Mouse (Mus musculus): ENCODE data around the gene Ccdc84. TPM values are rescaled to one million over a fixed set of nuclear protein-coding genes. Genes with fewer than 3 reads are reported as not detected.
"Not testable (repeated sequence)": the region's sequence is repeated elsewhere in the genome, so short reads cannot be mapped to it uniquely, and the experiment has no call there.

The Ccdc84 gene
- polyA plus RNA-seq, 1 experiment = 30.9 TPM

DNA sequence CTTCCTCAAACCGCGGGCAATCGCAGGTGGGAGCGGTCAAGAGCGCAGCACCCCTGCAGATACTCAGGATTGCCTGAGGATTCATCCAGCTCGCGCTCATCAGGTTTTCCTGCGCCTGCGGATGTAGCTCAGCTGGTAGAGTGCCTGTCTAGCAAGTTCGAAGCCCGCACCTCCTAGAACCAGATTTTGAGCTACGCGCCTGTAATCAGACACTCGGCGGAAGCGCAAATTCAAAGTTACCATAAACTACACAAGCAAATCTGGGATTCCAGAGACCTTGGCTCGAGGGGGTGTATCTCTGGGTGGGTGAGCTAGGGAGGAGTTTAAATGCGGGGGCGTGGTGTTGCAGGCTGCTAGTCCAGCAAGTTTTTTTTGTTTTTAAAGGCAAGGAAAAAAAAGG, 22.6 kb upstream of the Ccdc84 start, which contains the start of gene Foxr1:
Gene Foxr1, minus strand, starts transcription at position 176 of the 400 bp plus-strand sequence.
- Histone ChIP-seq H3K4me1 (replicated peaks; ENCODE audit: control insufficient read depth, insufficient read depth, low read length) (no peaks in the 10 kb centered on the region; the same call in 1 of the 2 replicates), H3K27ac (ENCODE audit: control insufficient read depth, insufficient read depth, low read length) (no peak within 1 kb of the TSS), H3K4me3 (ENCODE audit: control insufficient read depth, insufficient read depth, low read length) (no peak within 1 kb of the TSS), H3K27me3 (ENCODE audit: control insufficient read depth, insufficient read depth, low read length) (no peaks in the 10 kb centered on the region), H3K36me3 (ENCODE audit: control insufficient read depth, insufficient read depth, low read length) (no peaks in the 10 kb centered on the region)
- WGBS = 94% methylated on average over 19 of the region's 19 CpGs
- no peak for DNase-seq
- TF ChIP-seq CTCF (IDR thresholded peaks at IDR 0.05; ENCODE audit: borderline replicate concordance, control insufficient read depth, extremely low read depth, insufficient read depth, low read length, poor library complexity) = no peak

DNA sequence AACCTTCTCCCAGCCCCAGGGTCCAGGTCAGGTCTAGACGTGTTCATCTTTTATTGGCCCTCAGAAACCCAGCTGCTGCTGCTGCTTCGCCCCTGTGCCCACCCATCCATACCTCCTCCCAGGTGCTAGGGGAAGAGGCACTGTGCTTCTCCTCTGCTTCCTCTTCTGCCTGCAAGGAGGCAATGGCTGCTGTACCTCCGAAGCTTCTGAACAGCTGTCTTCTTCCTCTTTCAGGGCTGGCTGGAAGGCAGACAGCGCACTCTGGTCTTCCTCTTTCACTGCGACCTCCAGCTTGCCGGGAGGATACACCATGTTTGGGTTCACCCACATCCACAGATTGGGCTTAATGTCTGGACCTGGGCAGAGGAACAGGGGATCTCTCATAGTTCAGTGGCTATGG, 17.4 kb upstream of the Ccdc84 start:
- 14% methylated on average over 6 of the region's 6 CpGs for WGBS

DNA sequence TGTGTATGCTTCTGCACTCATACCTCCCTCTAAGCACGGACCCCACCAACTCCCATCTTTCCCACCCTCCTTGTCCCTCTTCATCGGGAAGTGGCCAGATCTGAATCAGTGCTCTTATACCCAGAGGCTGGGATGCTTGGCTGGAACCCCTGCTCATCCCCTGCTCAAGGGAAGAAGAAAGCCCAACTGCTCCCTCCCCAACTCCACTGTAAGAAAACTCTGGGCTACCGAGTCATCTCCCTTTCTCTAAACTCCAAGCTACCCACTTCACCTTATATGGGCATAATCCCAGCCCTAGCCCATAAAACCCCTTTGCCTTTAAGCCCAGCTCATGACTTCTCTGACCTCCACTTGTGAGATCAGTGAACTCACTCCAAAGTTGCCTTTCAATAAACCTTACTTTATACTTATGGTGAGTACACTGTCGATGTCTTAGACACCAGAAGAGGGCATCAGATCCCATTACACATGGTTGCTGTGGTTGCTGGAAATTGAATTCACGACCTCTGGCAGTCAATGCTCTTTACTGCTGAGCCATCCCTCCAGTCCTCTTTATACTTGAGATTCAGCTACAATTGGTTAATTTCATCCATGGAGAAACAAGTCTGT, 14.3 kb upstream of the Ccdc84 start:
- no peak overlapping the region for H3K4me3 ChIP-seq (ENCODE audit: control insufficient read depth, insufficient read depth, low read length)
- no peaks in the 10 kb centered on the region for H3K27me3 ChIP-seq (ENCODE audit: control insufficient read depth, insufficient read depth, low read length)
- TF ChIP-seq POLR2A (IDR thresholded peaks at IDR 0.05; ENCODE audit: control insufficient read depth, extremely low read depth, insufficient read depth, low read length, poor library complexity) = no peak
- TF ChIP-seq CTCF (IDR thresholded peaks at IDR 0.05; ENCODE audit: borderline replicate concordance, control insufficient read depth, extremely low read depth, insufficient read depth, low read length, poor library complexity) = no peak
- DNase-seq = no peak
- no peak overlapping the region for H3K27ac ChIP-seq (ENCODE audit: control insufficient read depth, insufficient read depth, low read length)
- H3K4me1 ChIP-seq (replicated peaks; ENCODE audit: control insufficient read depth, insufficient read depth, low read length) = no peaks in the 10 kb centered on the region; the same call in 1 of the 2 replicates
- 51% methylated on average over 5 of the region's 5 CpGs for WGBS
- no peaks in the 10 kb centered on the region for H3K36me3 ChIP-seq (ENCODE audit: control insufficient read depth, insufficient read depth, low read length)

More for the DNA sequence above, 17.4 kb upstream of the Ccdc84 start:
- Histone ChIP-seq H3K4me1 (replicated peaks; ENCODE audit: control insufficient read depth, insufficient read depth, low read length) (no peaks in the 10 kb centered on the region; the same call in 1 of the 2 replicates), H3K36me3 (ENCODE audit: control insufficient read depth, insufficient read depth, low read length) (no peaks in the 10 kb centered on the region), H3K27me3 (ENCODE audit: control insufficient read depth, insufficient read depth, low read length) (no peaks in the 10 kb centered on the region), H3K27ac (ENCODE audit: control insufficient read depth, insufficient read depth, low read length) (no peak overlapping the region), H3K4me3 (ENCODE audit: control insufficient read depth, insufficient read depth, low read length) (no peak overlapping the region)
- no peak for TF ChIP-seq POLR2A (IDR thresholded peaks at IDR 0.05; ENCODE audit: control insufficient read depth, extremely low read depth, insufficient read depth, low read length, poor library complexity)
- TF ChIP-seq CTCF (IDR thresholded peaks at IDR 0.05; ENCODE audit: borderline replicate concordance, control insufficient read depth, extremely low read depth, insufficient read depth, low read length, poor library complexity) = no peak
- DNase-seq = no peak

DNA sequence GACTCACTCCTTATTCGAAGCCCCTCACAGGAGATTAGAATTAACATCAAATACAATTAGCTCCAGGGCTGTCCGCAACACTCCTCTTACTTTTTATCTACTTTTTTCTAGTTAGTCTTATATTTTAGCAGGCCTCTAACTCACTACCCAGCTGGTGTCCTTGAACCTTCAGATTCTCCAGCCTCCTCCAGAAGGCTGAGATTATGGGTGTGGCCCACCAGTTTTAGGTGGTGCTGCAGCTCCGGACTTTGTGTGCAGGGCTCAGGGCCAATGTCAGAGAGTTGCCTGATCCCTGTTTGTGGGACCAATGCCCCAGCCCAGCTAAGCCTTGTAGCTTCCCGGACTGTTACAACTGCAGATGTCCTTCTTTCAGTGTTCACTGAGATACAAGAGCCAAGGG, 5.2 kb upstream of the Ccdc84 start:
- H3K4me3 ChIP-seq (ENCODE audit: control insufficient read depth, insufficient read depth, low read length) = no peak overlapping the region
- DNase-seq = no peak
- no peak overlapping the region for H3K27ac ChIP-seq (ENCODE audit: control insufficient read depth, insufficient read depth, low read length)
- TF ChIP-seq POLR2A (IDR thresholded peaks at IDR 0.05; ENCODE audit: control insufficient read depth, extremely low read depth, insufficient read depth, low read length, poor library complexity) = no peak
- no peak for TF ChIP-seq CTCF (IDR thresholded peaks at IDR 0.05; ENCODE audit: borderline replicate concordance, control insufficient read depth, extremely low read depth, insufficient read depth, low read length, poor library complexity)
- H3K4me1 ChIP-seq (replicated peaks; ENCODE audit: control insufficient read depth, insufficient read depth, low read length) = no peaks in the 10 kb centered on the region
- no peaks in the 10 kb centered on the region for H3K36me3 ChIP-seq (ENCODE audit: control insufficient read depth, insufficient read depth, low read length)
- WGBS = 83% methylated on average over 4 of the region's 4 CpGs
- H3K27me3 ChIP-seq (ENCODE audit: control insufficient read depth, insufficient read depth, low read length) = no peaks in the 10 kb centered on the region

GRCm38 (mm10) chr9:44420280-44420898, 2.0 kb upstream of the Ccdc84 start:
- Histone ChIP-seq H3K4me1 (replicated peaks; ENCODE audit: control insufficient read depth, insufficient read depth, low read length) (peaks cover 6% of the 10 kb centered on the region), H3K4me3 (ENCODE audit: control insufficient read depth, insufficient read depth, low read length) (no peak overlapping the region), H3K36me3 (ENCODE audit: control insufficient read depth, insufficient read depth, low read length) (no peaks in the 10 kb centered on the region), H3K27me3 (ENCODE audit: control insufficient read depth, insufficient read depth, low read length) (no peaks in the 10 kb centered on the region), H3K27ac (ENCODE audit: control insufficient read depth, insufficient read depth, low read length) (no peak overlapping the region)
- TF ChIP-seq CTCF (IDR thresholded peaks at IDR 0.05; ENCODE audit: borderline replicate concordance, control insufficient read depth, extremely low read depth, insufficient read depth, low read length, poor library complexity) = no peak
- no peak for TF ChIP-seq POLR2A (IDR thresholded peaks at IDR 0.05; ENCODE audit: control insufficient read depth, extremely low read depth, insufficient read depth, low read length, poor library complexity)
- WGBS = 74% methylated on average over 5 of the region's 5 CpGs
- DNase-seq = no peak

- H3K27ac ChIP-seq (ENCODE audit: control insufficient read depth, insufficient read depth, low read length); H3K36me3 ChIP-seq (ENCODE audit: control insufficient read depth, insufficient read depth, low read length); H3K4me3 ChIP-seq (ENCODE audit: control insufficient read depth, insufficient read depth, low read length); H3K27me3 ChIP-seq (ENCODE audit: control insufficient read depth, insufficient read depth, low read length); H3K4me1 ChIP-seq (replicated peaks; ENCODE audit: control insufficient read depth, insufficient read depth, low read length); DNase-seq: not testable (repeated sequence)
- 97% methylated on average over 9 of the region's 9 CpGs for WGBS
Measured at GRCm38 (mm10) chr9:44419730-44420129, 1.4 kb upstream of the Ccdc84 start.
